Mouse (Mus musculus): ENCODE measurements around the gene Tgfbr3.

Tgfbr3 gene

DNA sequence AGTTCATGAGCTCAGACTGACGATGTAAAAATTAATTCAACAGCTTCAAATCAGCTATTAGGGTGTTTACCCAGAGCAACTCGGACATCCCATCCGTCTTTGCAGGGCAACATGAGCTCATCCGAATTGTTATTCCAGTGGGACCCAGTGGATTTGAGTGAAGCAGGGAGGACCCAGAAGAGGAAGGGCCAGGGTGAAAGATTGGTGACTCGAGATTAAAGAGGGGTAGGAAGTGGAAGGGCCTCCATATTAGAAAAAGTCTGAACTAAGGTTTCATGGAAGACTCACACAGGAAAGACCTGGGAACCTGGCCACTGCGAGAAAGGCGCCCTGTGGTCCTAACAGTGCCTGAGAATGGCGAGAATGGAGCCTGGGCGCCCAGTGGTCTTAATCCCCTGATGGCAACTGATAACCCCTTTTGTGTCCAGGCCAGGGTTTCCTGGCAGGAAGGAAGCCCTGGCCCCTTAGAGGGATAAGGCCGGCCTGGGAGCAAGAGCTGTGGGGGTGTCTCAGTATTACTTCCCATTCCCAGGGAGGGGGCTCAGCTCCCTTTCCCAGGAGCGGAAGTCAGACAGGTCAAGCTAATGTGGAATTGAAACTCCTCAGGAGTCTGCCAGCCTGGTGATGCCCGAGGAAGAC lies 208.3 kb downstream of the Tgfbr3 start:
- DNase-seq (ENCODE audit: low spot score in 2 of 2) = no peak

DNA sequence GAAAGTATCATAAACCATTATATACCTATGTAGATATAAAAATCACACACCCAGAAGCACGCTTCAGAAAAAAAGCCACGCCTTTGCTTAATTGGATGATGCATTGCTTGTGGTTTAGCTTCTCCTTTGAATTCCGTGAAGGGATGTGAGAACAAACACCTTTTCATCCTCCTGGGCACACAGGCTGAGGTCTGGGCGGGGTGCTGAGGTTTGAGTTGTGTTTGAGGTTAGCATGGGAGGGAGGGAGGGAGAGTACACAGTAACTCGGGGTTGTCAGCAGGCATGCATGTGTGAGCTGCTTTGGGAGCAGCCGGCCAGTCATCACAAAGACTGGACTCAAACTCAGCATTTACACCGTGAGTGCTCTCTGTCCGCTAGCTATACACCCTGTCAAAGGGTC lies 209.5 kb downstream of the Tgfbr3 start:
- DNase-seq (ENCODE audit: low spot score in 2 of 2) = no peak

DNA sequence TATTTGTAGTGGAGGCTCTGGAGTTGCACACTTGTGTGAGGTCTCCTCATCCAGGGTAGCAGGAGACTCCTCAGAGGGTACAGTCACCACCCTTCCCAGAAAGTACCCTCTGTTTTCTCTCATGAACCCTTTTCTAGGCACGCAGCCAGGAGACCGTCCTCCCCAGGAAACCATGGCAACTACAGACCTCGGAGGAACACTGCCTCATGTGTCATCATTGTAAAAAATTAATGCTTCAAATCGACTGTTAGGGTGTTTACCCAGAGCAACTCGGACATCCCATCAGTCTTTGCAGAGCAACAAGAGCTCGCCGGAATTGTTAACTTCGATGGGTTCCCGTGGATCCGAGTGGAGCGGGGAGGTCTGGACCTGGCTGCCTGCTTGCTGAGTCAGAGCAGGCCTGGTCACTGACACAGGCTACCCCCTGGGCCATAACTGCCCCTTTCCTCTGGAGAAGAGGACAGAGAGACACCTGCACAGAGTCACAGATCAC lies 210.2 kb downstream of the Tgfbr3 start:
- DNase-seq (ENCODE audit: low spot score in 2 of 2) = peak in 1 of 2 experiments; percentile 17

DNA sequence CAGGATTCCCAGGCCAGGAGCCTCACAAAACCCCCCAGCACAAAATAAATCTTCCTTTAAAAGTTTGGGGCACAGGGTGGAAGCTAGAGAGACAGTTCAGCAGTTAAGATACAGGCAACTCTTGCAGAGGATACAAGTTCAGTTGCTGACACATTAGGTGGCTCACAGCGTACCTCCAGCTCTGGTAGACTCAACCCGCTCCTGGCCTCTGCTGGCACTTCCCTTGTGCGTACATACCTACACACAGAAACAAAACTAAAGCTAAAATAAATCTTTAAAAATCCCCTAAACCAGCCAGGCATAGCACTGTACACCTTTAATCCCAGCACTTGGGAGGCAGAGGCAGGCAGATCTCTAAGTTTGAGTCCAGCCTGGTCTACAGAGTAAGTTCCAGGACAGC lies 211.1 kb downstream of the Tgfbr3 start:
- no peak for DNase-seq (ENCODE audit: low spot score in 2 of 2)

DNA sequence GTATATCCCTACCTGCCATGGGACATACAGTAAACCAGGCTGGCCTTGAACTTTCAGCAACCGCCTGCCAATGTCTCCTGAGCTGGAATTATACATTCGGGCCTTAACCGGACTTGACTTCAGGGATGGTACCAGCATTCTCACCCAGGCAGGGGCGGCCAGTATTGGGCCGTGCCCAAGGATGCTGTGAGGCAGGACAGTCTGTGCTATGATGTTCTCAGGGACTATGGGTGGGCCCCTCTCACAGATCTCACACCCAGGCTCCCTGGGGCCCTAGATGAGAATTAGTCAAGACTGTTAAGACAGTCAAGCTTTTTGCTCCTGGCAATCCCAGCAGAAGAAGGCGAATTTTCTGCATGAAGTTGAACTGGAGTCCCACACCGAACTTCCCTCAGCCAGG lies 211.5 kb downstream of the Tgfbr3 start:
- DNase-seq (ENCODE audit: low spot score in 2 of 2) = no peak

DNA sequence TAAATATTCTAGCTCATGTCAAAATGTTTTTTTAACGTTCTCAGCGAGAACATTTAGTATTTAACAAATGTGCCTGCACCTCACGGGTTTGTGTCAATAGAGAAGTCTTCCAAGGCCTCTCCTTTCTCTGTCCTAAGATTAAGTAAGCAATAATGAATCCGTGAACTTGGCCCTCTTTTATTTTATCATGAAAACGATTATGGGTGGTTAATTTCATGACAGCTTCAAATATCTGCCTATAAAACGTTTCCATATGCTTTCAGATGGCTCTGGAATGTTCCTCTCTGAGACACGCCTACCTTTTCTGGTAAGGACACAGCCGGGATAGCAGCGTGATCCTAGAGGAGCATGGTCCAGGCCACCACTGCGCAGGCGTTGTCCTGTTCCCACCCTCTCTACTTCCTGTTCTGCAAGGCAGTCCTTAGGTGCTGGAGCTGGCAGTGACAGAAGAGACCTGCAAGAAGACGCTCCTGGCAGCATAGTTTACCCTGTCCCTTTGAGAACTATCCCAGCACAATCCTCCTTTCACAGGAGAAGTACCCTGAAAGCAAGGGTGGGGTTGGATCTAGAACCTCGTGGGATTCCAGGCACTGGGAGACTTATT lies 214.3 kb downstream of the Tgfbr3 start:
- no peak for DNase-seq (ENCODE audit: low spot score in 2 of 2)

DNA sequence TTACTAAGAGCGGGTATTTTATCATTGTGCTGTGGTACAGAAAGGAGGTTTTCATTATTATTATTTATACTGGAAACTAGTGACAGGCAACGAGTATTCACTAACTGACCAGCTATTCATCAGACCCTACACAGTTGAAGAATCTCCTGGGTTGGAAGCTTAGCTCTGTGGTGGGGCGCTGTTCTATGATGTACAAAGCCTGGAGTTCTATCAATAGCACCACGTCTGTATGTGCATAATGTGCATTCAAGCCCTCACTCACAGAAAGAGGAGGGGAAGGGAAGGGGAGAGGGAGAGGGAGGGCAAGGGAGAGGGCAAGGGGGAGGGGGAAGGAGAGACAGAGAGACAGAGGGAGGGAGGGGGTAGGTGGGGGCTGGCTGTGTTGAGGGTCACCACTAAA lies 215.1 kb downstream of the Tgfbr3 start:
- DNase-seq (ENCODE audit: low spot score in 2 of 2) = no peak

DNA sequence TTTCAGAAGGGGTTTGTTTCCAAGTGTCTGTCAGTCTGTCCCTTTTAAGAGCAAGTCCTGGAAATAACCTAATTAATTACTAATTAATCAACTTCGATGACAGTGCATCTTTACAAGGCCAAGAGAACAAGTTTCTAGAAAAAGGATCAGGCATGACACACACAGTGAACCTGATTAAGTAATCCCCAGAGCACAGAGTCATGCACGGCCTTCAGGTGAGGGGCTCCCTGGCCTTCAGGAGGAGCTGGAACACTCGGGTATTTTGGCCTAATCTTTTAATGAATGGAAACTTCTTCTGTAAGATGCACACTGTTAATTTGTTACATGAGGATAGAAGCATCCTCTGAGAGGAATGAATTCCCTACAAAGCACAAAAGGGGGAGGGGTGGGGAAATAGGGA lies 215.9 kb downstream of the Tgfbr3 start:
- no peak for DNase-seq (ENCODE audit: low spot score in 2 of 2)

DNA sequence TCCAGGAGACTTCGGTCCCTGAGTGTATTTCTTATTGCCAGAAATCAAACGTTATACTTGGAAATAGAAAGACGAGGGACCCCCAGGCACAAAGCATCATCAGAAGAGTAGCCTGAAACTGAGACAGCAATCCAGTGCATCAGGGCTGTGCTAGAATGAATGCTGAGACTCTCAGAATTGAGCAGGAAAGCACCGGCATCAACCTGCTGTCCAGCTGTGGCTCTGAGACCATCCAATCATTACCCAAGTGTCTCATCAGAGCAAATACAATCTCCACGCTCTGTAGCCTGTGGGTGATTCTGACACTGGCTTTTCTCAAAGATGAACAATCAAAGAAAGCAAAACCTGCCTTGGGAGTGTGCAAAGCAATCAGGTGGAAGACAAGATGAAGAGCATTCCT lies 221.3 kb downstream of the Tgfbr3 start:
- no peak for DNase-seq (ENCODE audit: low spot score in 2 of 2)

DNA sequence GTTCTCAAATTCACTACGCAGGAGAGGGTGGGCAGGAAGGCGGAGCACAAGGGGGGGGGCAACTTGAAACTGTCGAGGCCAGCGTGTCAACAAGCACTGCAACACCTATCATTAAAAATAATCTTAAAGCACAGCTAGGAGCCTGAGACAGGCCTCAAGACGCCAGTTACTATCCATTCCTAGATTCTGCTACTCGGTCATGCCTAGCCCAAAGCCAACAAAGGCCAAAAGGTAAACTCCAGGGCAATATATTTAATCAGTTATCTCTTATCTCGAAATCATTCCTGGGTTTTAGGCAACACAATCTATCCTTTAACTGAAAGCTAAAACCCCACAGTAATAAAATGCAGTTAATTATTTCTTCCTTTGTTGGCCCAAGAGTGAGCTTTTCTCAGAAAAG lies 221.9 kb downstream of the Tgfbr3 start:
- DNase-seq (ENCODE audit: low spot score in 2 of 2) = no peak

DNA sequence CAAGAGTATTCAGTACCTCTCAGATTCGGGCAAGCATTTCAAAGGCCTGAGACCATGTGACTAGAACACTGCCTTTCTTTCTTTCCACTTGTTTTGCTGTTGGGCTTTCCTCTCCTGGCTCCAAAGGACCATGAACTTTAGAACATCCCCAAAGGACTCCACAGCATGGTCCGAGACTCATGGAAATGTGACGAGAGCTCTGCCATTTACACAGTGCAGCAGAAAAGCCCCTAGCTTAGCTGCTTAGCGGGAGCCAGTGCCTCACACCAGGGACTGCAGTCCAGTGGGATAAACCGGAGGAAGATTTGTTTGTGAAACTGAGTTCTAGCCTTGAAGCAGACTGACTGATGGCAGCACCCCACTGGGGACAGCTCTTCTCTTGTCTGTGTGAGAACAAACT lies 224.5 kb downstream of the Tgfbr3 start:
- DNase-seq (ENCODE audit: low spot score in 2 of 2) = no peak

DNA sequence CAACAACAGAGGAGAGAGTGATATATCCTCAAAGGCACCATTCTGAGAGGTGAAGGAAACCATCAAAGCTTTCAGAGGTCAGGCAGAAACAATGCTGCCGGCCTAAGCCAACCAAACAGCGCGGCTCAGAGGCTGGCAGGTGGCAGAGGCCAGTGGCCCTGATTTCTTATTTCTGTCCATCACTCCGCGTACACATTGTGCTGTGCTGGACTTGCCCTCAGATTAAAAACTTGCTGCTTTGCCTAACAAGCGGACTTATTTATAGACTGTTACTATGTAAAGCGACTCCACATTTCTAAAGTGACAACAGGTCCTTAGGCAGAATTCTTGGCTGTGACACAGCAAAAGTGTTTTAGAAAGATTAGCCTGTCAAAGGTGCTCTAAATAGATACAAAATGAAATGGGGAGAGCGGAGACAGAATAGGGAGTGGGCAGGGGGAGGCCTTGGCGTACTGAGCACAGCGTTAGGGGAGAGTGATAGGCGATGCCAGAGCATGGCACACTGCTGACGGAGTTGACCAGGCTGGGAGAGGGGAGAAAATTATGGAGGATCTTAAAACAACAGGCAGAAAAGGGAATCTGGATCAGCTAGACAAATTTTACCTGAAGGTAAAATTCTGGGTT lies 227.1 kb downstream of the Tgfbr3 start:
- DNase-seq (ENCODE audit: low spot score in 2 of 2) = no peak

DNA sequence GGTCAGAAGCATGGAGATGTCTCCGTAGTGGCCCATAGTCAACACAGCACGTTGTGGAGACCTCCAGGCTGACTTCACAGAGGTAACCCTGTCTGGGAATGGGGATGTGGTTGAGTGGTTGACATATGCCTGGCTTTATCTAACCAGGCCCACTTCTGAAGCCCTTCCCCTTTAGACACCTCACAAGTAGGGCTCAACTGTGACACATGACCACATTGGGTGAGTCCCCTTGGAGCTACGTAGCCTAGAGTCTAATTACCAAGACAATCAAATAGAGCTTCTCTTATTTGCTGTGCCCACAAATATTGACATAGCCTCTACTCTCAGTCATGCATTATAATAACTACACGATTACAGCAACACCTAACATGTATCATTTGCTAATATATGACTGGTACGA lies 229.9 kb downstream of the Tgfbr3 start:
- no peak for DNase-seq (ENCODE audit: low spot score in 2 of 2)

DNA sequence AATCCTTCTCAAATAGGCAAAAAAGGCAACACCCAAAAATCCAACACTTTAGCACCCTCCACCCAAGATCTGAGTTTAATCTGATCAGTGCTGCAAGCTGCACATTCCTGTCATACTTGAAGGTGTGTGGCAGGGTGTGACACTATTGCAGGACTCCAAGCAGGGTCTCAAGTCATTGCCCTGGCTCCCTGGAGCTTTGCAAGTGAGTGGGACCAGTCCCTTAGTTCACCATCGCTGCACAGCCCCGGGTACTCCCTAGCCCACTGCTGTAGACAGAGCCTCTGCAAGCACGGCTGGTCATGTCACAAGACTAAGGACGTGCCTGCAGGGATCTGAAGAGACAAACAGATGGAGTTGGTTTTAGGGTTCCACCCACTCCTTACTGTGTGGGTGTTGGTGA lies 230.8 kb downstream of the Tgfbr3 start:
- no peak for DNase-seq (ENCODE audit: low spot score in 2 of 2)
